Comparison of ENCODE assay signal across 8 mouse cellular contexts in the genomic region with DNA sequence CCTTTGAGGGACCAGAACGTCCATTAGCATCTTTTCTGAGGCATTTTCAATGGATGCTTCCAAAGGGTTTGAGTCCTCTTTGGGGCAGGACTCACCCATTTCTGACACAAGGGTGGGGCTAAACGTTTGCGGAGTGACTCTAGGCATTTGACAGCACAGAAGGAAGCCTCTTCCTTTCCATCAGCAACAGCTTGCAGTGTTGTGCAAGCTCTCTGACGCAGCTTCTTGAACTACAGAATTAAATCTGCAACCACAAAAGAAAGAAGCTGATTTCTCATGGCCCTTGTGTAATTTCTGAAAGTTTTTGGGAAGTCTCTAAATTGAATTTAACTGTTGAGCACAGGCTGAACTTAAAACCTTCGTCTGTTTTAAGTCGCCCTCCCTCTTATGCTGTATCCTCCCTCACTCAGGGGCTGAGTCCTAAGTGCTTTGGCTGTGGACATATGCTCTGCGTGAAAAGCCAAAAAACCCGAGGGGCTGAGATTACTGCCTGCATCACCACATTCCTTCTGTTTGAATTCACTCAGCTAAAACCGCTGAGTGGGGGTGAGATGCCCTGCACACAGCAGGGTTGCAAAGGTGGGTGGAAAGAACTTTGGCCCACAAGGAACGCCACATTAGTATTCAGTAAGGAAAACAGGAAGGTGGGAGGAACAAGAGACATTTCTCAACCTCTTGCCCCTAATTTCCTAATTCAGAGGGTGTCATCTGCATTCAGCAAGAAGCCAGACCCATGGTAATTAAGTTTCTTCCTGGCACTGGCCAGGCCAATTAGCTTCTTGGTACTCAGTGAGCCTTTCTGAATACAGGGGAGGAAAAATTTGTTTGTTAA.
DNase-seq lines count a peak whose midpoint lies in the region; ATAC-seq and TF ChIP-seq lines count a peak whose summit lies in the region.

No protein-coding gene starts in this region.

- DNase-seq in layer of hippocampus, adult 18-20 months (ENCODE audit: low spot score in 2 of 2) = peak; percentile 42 to 50
- no peak for DNase-seq in layer of hippocampus, adult 9-10 months (ENCODE audit: low spot score)
- DNase-seq in brain, embryonic 14.5 days (ENCODE audit: low read depth) = peak; percentile 67
- peak; percentile 9 to 11 for DNase-seq in layer of hippocampus, postnatal 36 days
- DNase-seq in skeletal muscle tissue, adult 2 months (ENCODE audit: low read depth, low spot score) = peak; percentile 45
- DNase-seq in ovary, adult 18-20 months (ENCODE audit: low spot score) = no peak

- no peak for TF ChIP-seq CTCF in brain, embryonic 14.5 days (IDR thresholded peaks at IDR 0.05; ENCODE audit: borderline replicate concordance, extremely low read depth, insufficient read depth, insufficient read length)

- ATAC-seq in granulocyte monocyte progenitor cell, adult 5-6 weeks (replicated peaks; ENCODE audit: poor library complexity, severe bottlenecking) = peak; percentile 78
- ATAC-seq in erythroid progenitor cell, adult 5-6 weeks (replicated peaks; ENCODE audit: low FRiP score, poor library complexity, severe bottlenecking) = no peak

- no peak for TF ChIP-seq POLR2A in brain, embryonic 14.5 days (IDR thresholded peaks at IDR 0.05; ENCODE audit: borderline replicate concordance, extremely low read depth, insufficient read depth, insufficient read length, poor library complexity, severe bottlenecking)

Comparison
In these comparisons a context has a peak if more than half of its experiments do, and no peak if none do; other contexts are left out.
1. DNase-seq: peak in layer of hippocampus, adult 18-20 months (2 of 2), brain, embryonic 14.5 days (single experiment), layer of hippocampus, postnatal 36 days (2 of 2) and skeletal muscle tissue, adult 2 months (single experiment); none in layer of hippocampus, adult 9-10 months (single experiment) and ovary, adult 18-20 months (single experiment).